Mouse (Mus musculus) gonadal fat pad, adult 2 months (tissue): ENCODE data around the gene Sctr. TPM values are rescaled to one million over a fixed set of nuclear protein-coding genes. Genes with fewer than 3 reads are reported as not detected.

Experiments
- DNase-seq: peaks from one replicate; pipeline ENCODE4 v3.0.0-alpha.2; 2012; ENCODE audit warnings: low read depth
- polyA plus RNA-seq: library from polyadenylated mRNA; depleted of rRNA; stranded (reverse); fragments of >200 nt; gene quantifications from 2 replicates; pipeline ENCODE4 v1.2.3, GENCODE M21; 2012; rRNA removed

The Sctr gene
- polyA plus RNA-seq, 1 experiment = 3.0 TPM

DNA sequence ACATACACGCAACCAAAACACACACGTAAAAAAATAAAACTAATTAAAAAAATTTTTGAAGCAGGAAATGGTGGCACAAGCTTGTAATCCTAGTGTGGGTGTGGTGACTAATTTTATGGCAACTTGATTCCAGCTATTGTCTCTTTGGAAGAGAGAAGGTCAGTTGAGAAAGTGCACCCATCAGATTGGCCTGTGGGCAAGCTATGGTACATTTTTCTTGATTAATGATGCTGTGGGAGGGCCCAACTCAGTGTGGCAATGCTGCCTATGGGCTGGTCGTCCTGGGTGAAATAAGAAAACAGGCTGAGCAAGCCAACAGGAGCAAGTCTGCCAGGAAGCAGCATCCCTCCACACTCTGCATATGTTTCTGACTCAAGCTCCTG is 94.5 kb downstream of the Sctr start:
- no peak for DNase-seq

DNA sequence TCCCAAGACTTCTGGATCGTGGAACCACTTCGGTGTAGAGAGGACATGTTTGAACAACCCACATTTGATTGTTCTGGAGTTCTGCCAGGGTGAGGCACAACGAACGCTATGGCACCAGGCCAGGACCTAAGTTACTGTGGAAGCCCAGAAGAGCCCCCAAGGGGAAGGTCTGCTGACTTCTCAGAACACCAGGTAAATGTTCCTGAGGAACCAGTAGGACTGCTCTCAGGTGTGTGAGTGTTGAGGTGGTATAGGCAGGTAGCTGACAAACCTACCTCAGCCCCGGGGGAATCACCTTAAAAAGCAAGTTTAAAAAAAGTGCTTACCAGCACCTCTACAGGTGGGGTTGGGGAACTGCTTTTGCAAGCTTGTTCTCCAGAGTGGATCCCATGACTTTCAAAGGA is 98.9 kb downstream of the Sctr start:
- no peak for DNase-seq

DNA sequence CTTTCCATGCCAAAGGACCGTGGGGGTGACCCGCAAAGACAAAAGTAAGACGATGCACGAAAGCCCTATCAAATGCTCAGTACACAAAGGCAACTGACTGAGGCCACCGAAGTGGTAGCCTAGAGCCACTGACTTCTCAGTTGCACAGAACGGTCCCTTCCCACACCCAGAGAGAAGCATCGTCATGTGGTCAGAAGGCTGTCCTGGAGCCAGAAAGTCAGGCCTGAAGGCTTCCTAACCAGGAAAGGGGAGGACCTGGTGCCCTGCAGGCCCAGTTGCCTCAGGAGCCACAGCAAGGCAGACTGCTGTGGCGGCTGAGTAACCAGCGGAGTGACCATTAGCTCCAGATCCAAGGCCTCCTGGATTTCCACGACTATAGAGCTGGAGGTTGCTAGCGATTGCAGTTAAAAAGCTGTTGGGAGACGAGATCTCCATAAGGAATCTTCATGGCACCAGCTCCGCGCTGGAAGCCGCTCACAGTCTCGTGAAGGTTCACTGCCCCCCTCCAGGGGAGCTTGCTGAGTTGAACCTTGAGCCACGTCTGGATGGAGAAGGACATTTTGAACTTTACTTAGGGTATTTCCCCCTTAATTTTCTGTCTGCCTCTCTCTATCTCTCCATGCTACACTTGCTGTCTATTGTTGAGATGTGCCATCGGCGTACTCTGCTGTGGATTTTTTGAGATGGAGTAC is 103.2 kb downstream of the Sctr start:
- no peak for DNase-seq

DNA sequence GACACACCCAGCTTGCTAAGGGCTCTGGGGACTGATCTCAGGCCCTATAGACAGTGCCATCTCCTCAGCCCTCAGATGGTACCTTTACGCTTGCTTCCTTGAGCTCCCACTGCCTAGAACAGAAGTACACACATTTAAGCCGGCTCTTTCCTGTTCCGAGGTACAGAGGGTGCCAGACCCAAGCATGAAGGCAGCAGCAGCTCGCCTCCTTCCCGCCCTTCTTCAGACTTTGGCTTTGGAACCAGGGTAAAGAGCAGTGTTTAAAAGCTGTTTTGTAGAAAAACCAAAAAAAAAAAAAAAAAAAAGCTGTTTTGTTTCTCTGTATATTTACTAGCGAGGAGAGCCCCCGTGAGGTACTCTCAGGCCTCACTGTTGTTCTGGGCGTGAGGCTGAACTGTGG is 105.1 kb downstream of the Sctr start:
- DNase-seq = no peak

DNA sequence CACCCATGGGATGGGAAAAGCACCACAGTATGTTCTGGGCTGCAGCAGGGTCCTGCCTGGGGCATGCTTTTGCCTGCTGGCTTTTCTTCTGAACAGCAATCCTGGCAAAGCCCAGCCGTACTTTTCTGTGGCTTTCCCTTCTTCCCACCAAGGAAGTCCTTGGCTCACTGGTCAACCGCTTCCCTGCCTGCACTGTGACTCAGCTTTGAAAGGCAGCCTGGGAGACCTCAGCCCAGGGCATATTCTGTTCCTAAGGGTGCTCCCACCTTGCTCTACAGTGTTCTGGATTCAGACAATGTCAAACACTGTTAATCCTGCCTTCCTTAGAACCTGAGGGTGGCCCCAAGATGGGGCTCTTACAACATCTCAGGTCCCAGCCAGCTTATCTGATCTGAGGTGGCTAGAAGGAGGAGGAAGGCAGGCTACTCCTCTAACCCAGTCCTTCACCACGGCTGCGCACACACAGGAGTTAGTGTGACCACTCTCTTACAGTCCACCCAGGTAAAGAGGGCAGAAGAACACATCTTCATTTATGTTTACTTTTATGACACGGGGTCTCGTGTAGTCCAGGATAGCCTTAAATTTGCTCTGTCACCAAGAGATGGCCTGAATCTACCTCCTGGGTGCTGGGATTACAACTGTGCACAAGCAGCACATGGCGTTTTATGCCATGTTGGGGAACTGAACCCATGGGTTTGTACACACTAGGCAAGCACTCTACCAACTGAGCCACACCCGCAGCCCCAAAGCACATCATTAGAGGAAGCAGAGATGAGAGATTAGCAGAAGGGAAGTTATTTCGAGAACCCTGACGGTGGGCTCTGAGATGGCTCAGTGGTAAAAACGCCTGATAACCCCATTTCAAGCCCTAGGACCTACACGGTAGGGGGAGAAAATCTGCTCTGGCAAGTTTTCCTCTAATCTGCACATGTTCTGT is 105.8 kb downstream of the Sctr start:
- DNase-seq = no peak

Other genes with a start within 250 kb of the Sctr start
- gene Ptpn4, start 169.3 kb upstream of the Sctr start, polyA plus RNA-seq = 4.2 and 5.5 TPM in 2 replicates
- gene Tmem177, start 93.7 kb upstream of the Sctr start, polyA plus RNA-seq = 4.3 and 6.0 TPM in 2 replicates
- gene Cfap221, start 9.7 kb upstream of the Sctr start, polyA plus RNA-seq = 0.27 and 0.30 TPM in 2 replicates
- 63.7 and 64.2 TPM in 2 replicates for gene Tmem37, start 67.2 kb downstream of the Sctr start, polyA plus RNA-seq
- gene Dbi, start 114.2 kb downstream of the Sctr start, polyA plus RNA-seq = 1,157 and 2,192 TPM in 2 replicates
- gene 3110009E18Rik, start 114.3 kb downstream of the Sctr start, polyA plus RNA-seq = 2.2 and 2.8 TPM in 2 replicates